Mouse (Mus musculus): ENCODE results near the gene Prkcd.

GRCm38 (mm10) chr14:30636499-30636898 lies 10.5 kb upstream of the Prkcd start:
- TF ChIP-seq CTCF (IDR thresholded peaks at IDR 0.05; ENCODE audit: low read depth, low read length) (no peak), POLR2A (IDR thresholded peaks at IDR 0.05; ENCODE audit: borderline replicate concordance, low read depth, low read length) (no peak)
